Mouse (Mus musculus) liver, postnatal 0 days (tissue): Measurements from ENCODE around the gene Olfr592. TPM values are rescaled to one million over a fixed set of nuclear protein-coding genes. Genes with fewer than 3 reads are reported as not detected.

Experiments used
- ATAC-seq: fragments of 200-750 bp; cut with Nextera tagmentation; 2 replicates; pipeline ENCODE4 v1.8.0; 2017; ENCODE audit warnings: mild to moderate bottlenecking, moderate library complexity
- DNase-seq: peaks from one replicate; pipeline ENCODE4 v3.0.0-alpha.2; 2016
- H3K27ac ChIP-seq: fragments of 300-500 bp; sonication (generic); 2 replicates; pipeline ENCODE4 v1.5.1; 2014; ENCODE audit warnings: antibody characterized with exemption, moderate library complexity, mild to moderate bottlenecking, low read depth
- H3K27me3 ChIP-seq: fragments of 300-500 bp; sonication (generic); 2 replicates; pipeline ENCODE4 v1.6.1; 2014; ENCODE audit warnings: low read length, control low read depth, mixed read lengths; ENCODE audit not compliant: insufficient read depth
- H3K36me3 ChIP-seq: fragments of 300-500 bp; sonication (generic); replicated peaks from 2 replicates; pipeline ENCODE4 v1.6.1; 2014; ENCODE audit warnings: mild to moderate bottlenecking, control low read depth, low read length, moderate library complexity, mixed read lengths; ENCODE audit not compliant: insufficient read depth
- H3K4me1 ChIP-seq: fragments of 300-500 bp; sonication (generic); 2 replicates; pipeline ENCODE4 v1.6.1; 2014; ENCODE audit warnings: antibody characterized with exemption, mild to moderate bottlenecking, control low read depth; ENCODE audit not compliant: insufficient read depth
- H3K4me2 ChIP-seq: fragments of 300-500 bp; sonication (generic); 2 replicates; pipeline ENCODE4 v1.6.1; 2014; ENCODE audit warnings: low read depth, mild to moderate bottlenecking, low read length, moderate library complexity, mixed read lengths
- H3K4me3 ChIP-seq: fragments of 300-500 bp; sonication (generic); 2 replicates; pipeline ENCODE4 v1.5.1; 2014; ENCODE audit warnings: low read depth, low read length
- H3K9ac ChIP-seq: fragments of 300-500 bp; sonication (generic); replicated peaks from 2 replicates; pipeline ENCODE4 v1.6.1; 2014; ENCODE audit warnings: mild to moderate bottlenecking, moderate library complexity
- H3K9me3 ChIP-seq: fragments of 300-500 bp; sonication (generic); 2 replicates; pipeline ENCODE4 v1.6.1; 2016; ENCODE audit warnings: mild to moderate bottlenecking, control low read depth, low read length, mixed read lengths
- CTCF ChIP-seq: sonication (generic); IDR thresholded peaks from 2 replicates; pipeline ENCODE4 v1.5.1; 2016; ENCODE audit warnings: antibody characterized with exemption, low read depth
- EP300 ChIP-seq: IDR thresholded peaks from 2 replicates; pipeline ENCODE4 v1.6.1; 2016; ENCODE audit warnings: antibody characterized with exemption, low read depth, mild to moderate bottlenecking
- polyA plus RNA-seq: library from polyadenylated mRNA; unstranded; fragments of >200 nt; fragmentation: Nextera tagmentation; extraction: Ambion mirVana; gene quantifications from 2 replicates; pipeline ENCODE4 v1.2.1, GENCODE M21; 2015

Gene Olfr592
- polyA plus RNA-seq, 1 experiment from 2014 or later: not detected

DNA sequence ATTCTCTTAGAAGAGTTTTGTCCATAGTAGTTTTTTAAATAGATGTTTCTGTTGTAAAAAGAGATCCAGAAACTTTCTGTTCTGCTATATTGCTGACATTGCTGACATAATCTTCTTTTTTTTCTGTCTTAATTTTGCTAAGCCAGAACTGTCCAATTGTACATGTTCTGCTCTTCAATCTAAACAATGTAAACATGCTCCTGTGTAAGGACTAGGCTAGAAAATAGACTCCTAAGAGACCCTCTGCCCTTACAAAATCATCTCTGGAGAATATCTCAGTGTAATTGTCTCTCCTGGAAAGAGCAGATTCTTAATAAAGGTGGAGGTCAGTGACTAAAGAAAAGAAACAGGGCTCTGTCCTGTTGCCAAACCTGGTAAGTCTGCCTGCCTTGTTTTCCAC is 32.1 kb downstream of the Olfr592 start, which contains the start of gene Olfr594:
Olfr594 (plus strand) TSS at position 301 of the 400 bp plus-strand sequence.
- Histone ChIP-seq H3K4me2 (no peak within 1 kb of the TSS), H3K36me3 (no peaks in the 10 kb centered on the region), H3K4me1 (no peaks in the 10 kb centered on the region)

More for the DNA sequence above, 32.1 kb downstream of the Olfr592 start, which contains the start of gene Olfr594:
- Histone ChIP-seq H3K27ac (no peak within 1 kb of the TSS), H3K9me3 (no peaks in the 10 kb centered on the region), H3K4me3 (no peak within 1 kb of the TSS), H3K9ac (no peak within 1 kb of the TSS), H3K27me3 (no peaks in the 10 kb centered on the region)
- DNase-seq: no peak
- no peak for ATAC-seq
- TF ChIP-seq CTCF (no peak), EP300 (no peak)

Other genes with a start within 250 kb of the Olfr592 start
- gene Olfr573-ps1, start 242.2 kb upstream of the Olfr592 start, polyA plus RNA-seq: not detected in 2 replicates
- gene Olfr574, start 236.3 kb upstream of the Olfr592 start, polyA plus RNA-seq: not detected in 2 replicates
- gene Olfr575, start 226.0 kb upstream of the Olfr592 start, polyA plus RNA-seq: not detected in 2 replicates
- gene Olfr576, start 222.1 kb upstream of the Olfr592 start, polyA plus RNA-seq: not detected in 2 replicates
- not detected in 2 replicates for gene Olfr577, start 208.9 kb upstream of the Olfr592 start, polyA plus RNA-seq
- gene Olfr578, start 195.5 kb upstream of the Olfr592 start, polyA plus RNA-seq: not detected in 2 replicates
- not detected in 2 replicates for gene Olfr582, start 146.8 kb upstream of the Olfr592 start, polyA plus RNA-seq
- not detected in 2 replicates for gene Olfr583, start 133.5 kb upstream of the Olfr592 start, polyA plus RNA-seq
- gene Olfr584, start 102.9 kb upstream of the Olfr592 start, polyA plus RNA-seq: not detected in 2 replicates
- gene Olfr585, start 87.1 kb upstream of the Olfr592 start, polyA plus RNA-seq: not detected in 2 replicates
- gene Olfr586, start 59.2 kb upstream of the Olfr592 start, polyA plus RNA-seq: not detected in 2 replicates
- not detected in 2 replicates for gene Olfr588-ps1, start 43.9 kb upstream of the Olfr592 start, polyA plus RNA-seq
- gene Olfr589, start 28.4 kb upstream of the Olfr592 start, polyA plus RNA-seq: not detected in 2 replicates
- gene Olfr591, start 6.5 kb upstream of the Olfr592 start, polyA plus RNA-seq: not detected in 2 replicates
- gene Olfr593, start 27.1 kb downstream of the Olfr592 start, polyA plus RNA-seq: not detected in 2 replicates
- gene Olfr594, start 32.2 kb downstream of the Olfr592 start, polyA plus RNA-seq: not detected in 2 replicates
- gene Usp17ld, start 67.7 kb downstream of the Olfr592 start, polyA plus RNA-seq: not detected in 2 replicates
- gene Olfr596, start 120.8 kb downstream of the Olfr592 start, polyA plus RNA-seq: not detected in 2 replicates
- gene Olfr597, start 131.5 kb downstream of the Olfr592 start, polyA plus RNA-seq: not detected in 2 replicates
- gene Olfr598, start 138.8 kb downstream of the Olfr592 start, polyA plus RNA-seq: not detected in 2 replicates
- not detected in 2 replicates for gene Olfr599, start 151.1 kb downstream of the Olfr592 start, polyA plus RNA-seq
- gene Olfr600, start 164.9 kb downstream of the Olfr592 start, polyA plus RNA-seq: not detected in 2 replicates
- gene Olfr601, start 177.9 kb downstream of the Olfr592 start, polyA plus RNA-seq: not detected in 2 replicates
- gene Olfr603, start 201.4 kb downstream of the Olfr592 start, polyA plus RNA-seq: not detected in 2 replicates
- not detected in 2 replicates for gene Usp17lc, start 230.3 kb downstream of the Olfr592 start, polyA plus RNA-seq